In the genomic region with DNA sequence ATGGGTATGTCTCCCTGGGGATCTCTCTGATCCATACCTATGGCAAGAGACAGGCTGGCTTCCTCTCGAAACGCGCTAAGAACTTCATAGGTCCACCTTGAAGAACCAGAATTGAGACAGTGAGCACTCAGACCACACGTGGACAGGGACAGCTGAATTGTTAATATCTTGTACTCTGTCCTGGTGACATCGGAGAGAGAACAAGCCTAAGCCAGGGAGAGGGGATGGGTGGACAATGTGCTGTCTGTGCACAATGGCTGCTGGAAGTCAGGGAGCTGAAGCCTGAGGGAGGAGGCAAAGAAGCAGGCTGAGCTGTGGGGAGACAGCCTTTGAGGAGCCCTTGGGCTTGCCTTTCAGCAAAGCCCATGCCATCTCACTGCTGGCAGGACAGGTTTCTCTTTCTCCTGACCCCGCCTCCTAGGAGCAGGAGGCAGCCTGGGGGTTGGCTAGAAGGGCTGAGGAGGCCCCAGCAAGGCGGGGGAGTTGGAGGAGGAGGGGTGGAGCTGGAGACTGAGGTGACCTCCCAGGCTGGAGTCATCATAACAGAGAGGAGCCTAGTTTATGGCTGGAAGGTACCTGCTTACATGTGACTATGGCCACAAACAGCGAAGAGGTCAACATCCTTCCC, we compare ENCODE assay signal across 13 mouse cellular contexts.
DNase-seq lines count a peak whose midpoint lies in the region; ATAC-seq and TF ChIP-seq lines count a peak whose summit lies in the region.
"Had no signal": no experiment of that assay in that cellular context is flagged by ENCODE, and none has a peak within 500 bp of the region (broad histone marks: within the 10 kb centered on the region; RNA-seq: fewer than 3 reads in every experiment).

No protein-coding gene starts in this region.

- WGBS in midbrain, embryonic 10.5 days = 51% methylated on average over 8 of the region's 8 CpGs
- WGBS in midbrain, embryonic 16.5 days = 56% methylated on average over 7 of the region's 8 CpGs
- WGBS in intestine, postnatal 0 days = 41% methylated on average over 8 of the region's 8 CpGs

- H3K9ac ChIP-seq in midbrain, embryonic 16.5 days (ENCODE audit: low read depth, low read length) = no peak overlapping the region
- H3K9ac ChIP-seq in intestine, postnatal 0 days (ENCODE audit: low read depth, low read length) = no peak overlapping the region
- H3K9ac ChIP-seq: embryonic facial prominence, embryonic 12.5 days; forebrain, postnatal 0 days; hindbrain, embryonic 12.5 days had no signal

- H3K36me3 ChIP-seq in midbrain, embryonic 10.5 days = no peaks in the 10 kb centered on the region
- H3K36me3 ChIP-seq in midbrain, embryonic 16.5 days (ENCODE audit: control insufficient read depth, insufficient read depth, low read length) = no peaks in the 10 kb centered on the region
- no peaks in the 10 kb centered on the region for H3K36me3 ChIP-seq in intestine, postnatal 0 days (ENCODE audit: control insufficient read depth, insufficient read depth)
- H3K36me3 ChIP-seq: embryonic facial prominence, embryonic 12.5 days; hindbrain, embryonic 12.5 days had no signal

- H3K27me3 ChIP-seq in midbrain, embryonic 10.5 days (ENCODE audit: low read depth, poor library complexity, severe bottlenecking) = no peaks in the 10 kb centered on the region
- H3K27me3 ChIP-seq in midbrain, embryonic 16.5 days (ENCODE audit: control insufficient read depth, insufficient read depth, low read depth, low read length) = no peaks in the 10 kb centered on the region
- H3K27me3 ChIP-seq in intestine, postnatal 0 days (replicated peaks; ENCODE audit: control insufficient read depth, insufficient read depth, low read length) = no peaks in the 10 kb centered on the region
- H3K27me3 ChIP-seq: embryonic facial prominence, embryonic 12.5 days; hindbrain, embryonic 12.5 days had no signal

- no peak for TF ChIP-seq CTCF in intestine, postnatal 0 days (IDR thresholded peaks at IDR 0.05; ENCODE audit: low read depth)

- H3K4me2 ChIP-seq in midbrain, embryonic 16.5 days (ENCODE audit: low read length) = no peak overlapping the region
- peak overlapping the region; percentile 55 for H3K4me2 ChIP-seq in intestine, postnatal 0 days (replicated peaks; ENCODE audit: low read depth)
- H3K4me2 ChIP-seq: embryonic facial prominence, embryonic 12.5 days; hindbrain, embryonic 12.5 days had no signal

- peaks cover 24% of the 10 kb centered on the region for H3K4me1 ChIP-seq in midbrain, embryonic 10.5 days
- no peaks in the 10 kb centered on the region; the same call in 1 of the 2 replicates for H3K4me1 ChIP-seq in midbrain, embryonic 16.5 days (ENCODE audit: control insufficient read depth, insufficient read depth, low read length)
- 0 out of 2 replicates have a peak, but pooled peaks cover 7% of the 10 kb centered on the region for H3K4me1 ChIP-seq in intestine, postnatal 0 days (replicated peaks; ENCODE audit: control insufficient read depth, insufficient read depth, low read length)

- peak overlapping the region; percentile 49; the same call in 1 of the 2 replicates for H3K27ac ChIP-seq in midbrain, embryonic 10.5 days (replicated peaks)
- H3K27ac ChIP-seq in midbrain, embryonic 16.5 days (ENCODE audit: low read length) = no peak overlapping the region
- peak overlapping the region; percentile 54; the same call in 1 of the 2 replicates for H3K27ac ChIP-seq in intestine, postnatal 0 days (ENCODE audit: low read depth, low read length)
- H3K27ac ChIP-seq: embryonic facial prominence, embryonic 12.5 days; hindbrain, embryonic 12.5 days had no signal

- no peak for ATAC-seq in midbrain, embryonic 16.5 days
- peak; percentile 91 for ATAC-seq in intestine, postnatal 0 days
- ATAC-seq: forebrain, postnatal 0 days had no signal

- H3K9me3 ChIP-seq in midbrain, embryonic 10.5 days (replicated peaks) = no peaks in the 10 kb centered on the region
- no peaks in the 10 kb centered on the region for H3K9me3 ChIP-seq in midbrain, embryonic 16.5 days (replicated peaks; ENCODE audit: control insufficient read depth, low read length, poor library complexity, severe bottlenecking)
- 0 out of 2 replicates have a peak, but pooled peaks cover 3% of the 10 kb centered on the region for H3K9me3 ChIP-seq in intestine, postnatal 0 days (ENCODE audit: control insufficient read depth)
- H3K9me3 ChIP-seq: embryonic facial prominence, embryonic 12.5 days; hindbrain, embryonic 12.5 days had no signal

- no peak for DNase-seq in midbrain, embryonic 10.5 days (ENCODE audit: low spot score)
- DNase-seq in liver = peak; percentile 33
- DNase-seq in urinary bladder, postnatal 25 days (ENCODE audit: low spot score) = peak; percentile 18
- no peak for DNase-seq in adrenal gland, adult 18-20 months (ENCODE audit: low spot score in 2 of 2)
- no peak for DNase-seq in neural tube, embryonic 10.5 days (ENCODE audit: extremely low spot score, low spot score)
- DNase-seq: adrenal gland, adult 8-10 months; cerebellum, adult 11 months; forebrain, postnatal 0 days; heart, adult 18-20 months had no signal

- H3K4me3 ChIP-seq in midbrain, embryonic 10.5 days = no peak overlapping the region
- no peak overlapping the region for H3K4me3 ChIP-seq in midbrain, embryonic 16.5 days (ENCODE audit: low read depth, low read length)
- peak overlapping the region; percentile 18; the same call in 1 of the 2 replicates for H3K4me3 ChIP-seq in intestine, postnatal 0 days (ENCODE audit: low read depth, low read length)
- H3K4me3 ChIP-seq: embryonic facial prominence, embryonic 12.5 days; hindbrain, embryonic 12.5 days had no signal

Comparison
In these comparisons a context has a peak if more than half of its experiments do, and no peak if none do; other contexts are left out.
1. DNase-seq: peak in liver (single experiment) and urinary bladder, postnatal 25 days (single experiment); none in midbrain, embryonic 10.5 days (single experiment), adrenal gland, adult 18-20 months (0 of 2) and neural tube, embryonic 10.5 days (single experiment).